Mouse (Mus musculus): ENCODE measurements around the gene H2-Eb1.
A peak's percentile ranks its signal among the peaks of the same experiment; 100 is the strongest.
"Not testable (repeated sequence)": the region's sequence is repeated elsewhere in the genome, so short reads cannot be mapped to it uniquely, and the experiment has no call there.

The H2-Eb1 gene

DNA sequence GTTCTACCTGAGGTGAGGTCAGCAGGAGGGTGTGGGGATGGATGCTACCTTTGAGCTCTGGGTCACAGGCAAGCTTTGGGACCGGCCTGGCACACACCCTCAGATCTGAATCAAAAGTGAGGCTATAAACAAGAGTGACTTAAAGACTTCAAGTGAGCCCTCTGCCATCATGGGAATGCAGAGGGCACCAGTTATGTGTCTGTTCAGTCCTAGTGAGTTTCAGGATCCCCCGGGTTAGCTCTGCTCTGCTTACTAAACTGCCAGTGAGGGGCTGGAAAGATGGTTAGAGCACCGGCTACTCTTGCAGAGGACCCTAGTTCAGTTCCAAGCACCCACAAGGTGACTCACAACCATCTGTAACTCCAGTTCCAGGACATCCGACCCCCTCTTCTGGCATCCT, 13.1 kb upstream of the H2-Eb1 start:
- no peak for DNase-seq

DNA sequence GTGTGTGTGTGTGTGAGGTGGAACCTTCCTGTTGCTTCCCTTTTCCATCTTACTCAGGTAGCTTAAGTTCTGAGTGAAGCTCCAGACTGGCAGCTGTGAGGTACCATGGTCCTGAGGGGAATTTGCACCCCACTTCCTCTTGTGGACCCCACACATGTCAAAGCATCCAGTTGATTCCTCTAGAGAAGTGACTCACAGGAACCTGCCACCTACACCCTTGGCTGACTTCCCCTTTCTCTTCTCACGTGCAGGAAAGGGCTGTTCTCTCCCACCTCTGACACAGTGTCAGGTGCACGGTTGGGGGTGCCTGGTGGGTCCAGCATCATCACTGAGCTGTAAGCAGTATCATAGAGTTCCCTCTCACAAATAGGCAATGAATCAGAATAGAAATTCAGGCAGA, 12.1 kb upstream of the H2-Eb1 start:
- DNase-seq: no peak

DNA sequence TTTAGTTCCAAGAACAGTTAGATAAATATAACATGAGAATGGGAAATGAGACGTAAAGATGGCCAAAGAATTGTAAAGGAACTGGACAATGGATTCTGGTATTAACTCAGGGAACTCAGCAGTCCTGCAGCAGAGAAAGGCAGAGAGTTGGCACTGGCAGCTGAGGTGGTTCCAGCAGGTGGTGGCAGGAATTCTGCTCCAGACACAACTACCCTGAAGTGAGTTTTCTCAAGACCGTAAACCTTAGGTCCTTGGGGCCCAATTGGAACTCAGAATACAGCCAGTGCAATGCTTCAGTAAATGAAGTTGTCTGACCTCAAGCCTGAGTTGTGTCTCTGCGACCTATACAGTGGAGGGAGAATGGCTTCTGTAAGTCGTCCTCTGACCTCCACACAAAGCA, 11.4 kb upstream of the H2-Eb1 start:
- no peak for DNase-seq

DNA sequence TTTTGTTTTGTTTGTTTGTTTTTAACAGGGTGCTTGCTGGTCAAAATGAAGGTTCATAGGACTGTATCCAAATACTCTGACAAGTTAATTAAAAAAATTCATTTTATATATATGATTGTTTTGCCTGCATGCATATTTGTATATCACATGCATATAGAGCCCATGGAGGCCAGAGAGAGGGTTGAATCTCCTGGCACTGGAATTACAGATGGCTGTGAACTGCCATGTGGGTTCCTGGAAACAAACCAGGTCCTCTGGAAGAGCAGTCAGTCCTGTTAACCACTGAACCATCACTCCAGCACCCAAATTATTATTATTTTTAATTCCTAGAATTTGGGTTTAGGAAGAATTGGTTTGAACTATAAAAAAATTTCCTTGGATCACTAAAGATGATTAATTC, 10.4 kb upstream of the H2-Eb1 start:
- no peak for DNase-seq

- peak; percentile 18 for DNase-seq
Measured at GRCm38 (mm10) chr17:34295891-34296794, 9.5 kb upstream of the H2-Eb1 start.

- no peak for DNase-seq
Measured at GRCm38 (mm10) chr17:34299356-34299755, 6.3 kb upstream of the H2-Eb1 start.

DNA sequence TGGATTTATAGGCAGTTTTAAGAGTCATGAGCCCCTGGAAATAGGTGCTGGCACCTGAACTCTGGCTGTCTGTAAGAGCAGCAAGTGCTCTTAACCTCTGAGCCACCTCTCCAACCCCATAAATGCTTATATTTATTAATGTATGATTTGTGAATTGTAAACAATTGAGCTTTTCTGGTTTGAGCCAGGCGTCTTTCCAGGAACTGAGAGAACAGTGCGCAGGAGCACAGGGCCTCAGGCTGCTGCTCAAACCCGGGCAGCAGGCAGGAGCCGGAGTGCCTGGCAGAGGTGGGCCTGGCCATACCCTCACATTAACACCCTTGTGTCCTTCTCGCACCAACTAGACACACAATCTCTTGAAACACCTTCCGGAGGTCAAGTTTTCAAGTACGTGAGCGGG, 5.6 kb upstream of the H2-Eb1 start:
- DNase-seq: no peak

DNA sequence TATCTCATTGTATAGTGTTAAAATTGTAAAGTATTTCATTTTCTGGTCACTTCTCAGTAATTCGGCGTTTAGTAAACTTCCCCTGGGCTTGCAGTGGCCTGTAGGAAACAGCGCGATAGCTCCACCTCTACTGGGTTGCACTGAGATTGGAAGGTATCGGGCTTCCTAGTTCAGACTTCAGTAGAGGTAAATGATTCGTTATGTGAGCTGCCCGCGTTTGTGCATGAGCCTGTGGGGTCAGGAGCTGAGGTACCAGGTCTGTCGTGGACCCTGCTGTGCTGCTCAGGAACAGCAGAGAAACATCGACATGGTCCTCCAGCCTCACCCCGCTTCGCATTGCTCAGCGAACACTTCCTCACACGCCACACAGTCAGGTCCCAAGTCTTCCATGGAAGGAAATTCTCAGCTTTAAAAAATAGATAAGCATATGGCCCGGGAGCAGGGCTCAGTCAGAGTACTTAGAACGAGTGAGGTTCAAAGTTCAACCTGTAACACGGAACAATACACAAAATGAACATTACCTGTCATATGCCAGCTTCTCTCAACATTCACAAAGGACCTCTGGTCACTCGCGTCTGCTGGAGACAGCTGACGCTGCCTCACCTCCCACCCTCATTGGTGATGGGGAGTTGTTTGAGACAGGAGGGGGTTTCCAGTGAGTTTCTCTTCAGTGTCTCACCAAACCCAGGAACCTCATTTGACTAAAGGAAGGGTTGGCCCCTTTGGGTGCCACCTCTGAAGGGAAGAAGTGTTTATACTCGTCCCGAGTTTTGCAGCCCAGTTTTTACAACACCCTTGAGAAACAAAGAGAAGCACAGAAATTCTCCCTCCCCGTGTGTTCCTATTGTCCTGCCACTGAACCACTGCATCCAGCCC, 4.7 kb upstream of the H2-Eb1 start:
- DNase-seq: no peak

- no peak for DNase-seq
Measured at GRCm38 (mm10) chr17:34301670-34302190, 3.9 kb upstream of the H2-Eb1 start.

DNA sequence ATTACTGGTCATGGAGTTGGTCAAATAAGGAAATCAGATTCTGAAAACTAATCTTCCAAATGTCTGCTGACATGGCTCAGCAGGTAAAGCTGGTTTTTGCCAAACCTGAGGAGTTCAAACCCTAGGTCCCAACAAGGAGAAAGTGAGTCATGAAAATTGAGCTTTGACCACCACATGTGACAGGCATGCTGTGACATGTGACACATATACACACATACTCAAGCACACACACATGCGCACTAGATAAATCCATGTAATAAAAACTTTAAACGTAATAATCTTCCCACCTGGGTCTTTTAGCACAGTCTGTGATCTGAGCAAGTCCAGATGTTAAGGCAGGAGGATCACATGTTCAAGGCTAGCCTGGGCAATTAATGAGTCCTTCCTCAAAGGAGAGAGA, 1.9 kb upstream of the H2-Eb1 start:
- DNase-seq: no peak

DNA sequence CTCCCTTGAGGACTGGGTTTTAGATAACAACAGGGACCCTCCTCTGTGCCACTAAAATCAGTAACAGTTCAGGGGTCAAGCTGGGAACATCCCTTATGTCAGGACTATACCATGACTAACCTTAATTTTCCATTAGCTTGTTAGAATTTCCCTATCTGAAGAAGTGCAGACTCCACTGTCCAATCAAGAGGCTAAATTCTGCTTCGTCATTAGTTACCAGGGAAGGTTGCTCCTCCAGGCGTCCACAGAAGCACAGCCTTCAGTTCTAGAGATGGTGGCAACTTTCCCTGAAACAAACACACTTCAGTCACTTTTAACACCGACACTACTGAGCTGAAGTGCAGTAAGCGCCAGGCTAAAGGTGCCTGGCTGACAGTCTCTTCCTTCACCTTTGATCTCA, 916 bp upstream of the H2-Eb1 start:
- DNase-seq: no peak

- no peak for DNase-seq
Measured at GRCm38 (mm10) chr17:34306407-34306806, 740 bp downstream of the H2-Eb1 start.

DNA sequence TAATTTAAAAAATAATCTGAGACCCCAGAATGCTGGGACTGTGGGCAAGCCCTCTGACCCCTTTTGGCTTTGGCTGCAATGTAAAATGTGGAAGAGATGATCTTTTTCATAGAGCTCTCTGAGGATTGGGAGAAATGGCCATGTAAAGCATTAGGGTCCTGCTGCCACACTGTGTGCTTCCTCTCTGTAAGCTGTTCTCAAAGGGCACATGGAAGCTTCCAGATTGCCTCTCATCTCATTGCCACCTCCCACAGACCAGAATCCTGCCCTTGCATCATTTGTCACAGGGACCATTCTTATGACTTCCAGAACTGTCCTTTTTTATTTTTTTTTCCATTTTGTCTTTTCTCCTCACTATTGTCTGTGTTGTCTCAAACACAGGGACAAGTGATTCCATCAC, 1.5 kb downstream of the H2-Eb1 start:
- DNase-seq: no peak

DNA sequence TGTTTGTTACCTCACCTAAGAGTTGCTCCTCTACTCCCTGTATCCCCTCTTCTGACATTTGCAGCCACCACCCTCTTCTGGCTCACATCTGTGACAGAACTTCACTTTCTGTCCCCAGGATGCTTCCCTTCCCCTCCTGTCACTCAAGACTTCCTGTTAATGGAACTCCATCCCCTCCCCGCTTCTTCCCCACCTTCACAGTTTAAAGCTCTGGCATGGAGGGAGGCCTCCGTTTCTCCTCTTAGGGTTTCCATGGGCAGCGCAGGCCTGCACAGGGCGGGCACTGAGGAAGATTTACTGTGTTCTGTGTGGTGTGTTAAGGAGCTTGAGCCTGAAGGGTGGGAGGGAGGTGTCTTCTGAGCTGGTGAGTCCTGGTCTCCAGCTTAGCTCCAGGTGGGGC, 2.5 kb downstream of the H2-Eb1 start:
- no peak for DNase-seq

DNA sequence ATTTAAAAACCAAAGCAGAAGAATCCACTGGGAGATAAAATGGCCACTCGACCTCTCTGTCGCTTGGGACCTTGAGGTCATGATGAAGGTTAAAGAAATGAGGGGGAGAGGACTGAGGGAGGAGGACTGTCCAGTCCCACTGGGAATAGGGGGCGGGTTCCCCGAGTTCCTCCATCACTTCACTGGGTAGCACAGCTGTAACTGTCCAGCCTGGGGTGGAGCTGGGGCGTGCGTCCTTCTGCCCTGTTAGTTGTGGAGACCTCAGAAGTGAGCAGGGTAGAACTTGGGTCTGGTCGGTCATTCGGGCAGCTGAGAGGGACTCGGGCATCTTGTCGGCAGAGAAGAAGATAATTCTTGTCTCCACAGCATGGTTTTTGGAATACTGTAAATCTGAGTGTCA, 3.6 kb downstream of the H2-Eb1 start:
- no peak for DNase-seq

DNA sequence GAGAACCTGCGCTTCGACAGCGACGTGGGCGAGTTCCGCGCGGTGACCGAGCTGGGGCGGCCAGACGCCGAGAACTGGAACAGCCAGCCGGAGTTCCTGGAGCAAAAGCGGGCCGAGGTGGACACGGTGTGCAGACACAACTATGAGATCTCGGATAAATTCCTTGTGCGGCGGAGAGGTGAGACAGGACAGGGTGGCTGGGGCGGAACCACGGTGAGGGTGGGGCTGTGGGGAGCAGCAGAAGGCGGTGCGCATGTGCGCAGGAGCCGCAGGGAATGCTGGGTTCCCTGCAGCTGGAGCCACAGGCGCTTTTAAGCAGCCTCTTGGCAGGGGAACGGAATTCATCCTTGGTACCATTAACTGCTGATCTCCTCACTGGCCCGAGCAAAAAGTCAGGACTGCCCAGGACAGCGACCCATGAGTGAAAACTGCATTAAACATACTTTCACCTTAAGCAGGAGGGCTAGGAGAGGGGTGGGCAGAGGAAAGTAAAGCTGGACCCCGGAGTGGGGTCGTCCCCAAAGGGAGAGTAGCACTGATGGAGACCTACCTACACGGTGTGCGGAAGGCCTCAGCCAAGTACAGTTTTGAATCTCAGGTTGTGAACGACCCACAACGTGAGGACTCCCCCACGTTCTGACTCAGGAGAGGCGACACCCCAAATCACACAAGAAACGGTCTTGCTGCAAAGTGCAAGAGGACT, 4.2 kb downstream of the H2-Eb1 start:
- DNase-seq: peak; percentile 69

GRCm38 (mm10) chr17:34310526-34310925, 4.9 kb downstream of the H2-Eb1 start:
- DNase-seq: not testable (repeated sequence)

DNA sequence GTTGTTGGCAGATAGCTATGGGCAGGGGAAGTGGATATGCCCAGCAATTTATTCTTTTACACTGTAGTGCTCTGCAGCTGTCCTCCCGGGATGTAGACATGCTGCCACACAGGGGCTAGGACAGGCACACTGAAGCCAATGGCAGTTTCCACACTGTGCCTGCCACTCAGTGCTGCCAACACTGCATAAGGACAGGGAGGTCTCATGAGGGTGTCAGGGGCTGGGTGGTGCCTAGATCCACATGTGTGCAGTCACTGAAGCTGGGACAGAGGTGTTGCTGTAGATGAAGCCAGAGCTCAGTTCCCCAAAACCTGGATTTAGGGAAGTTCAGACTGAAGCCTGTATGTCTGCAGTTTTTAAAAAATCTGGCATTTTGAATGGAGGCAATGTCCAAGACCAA, 6.5 kb downstream of the H2-Eb1 start:
- DNase-seq: no peak

- peak; percentile 83 for DNase-seq
Measured at GRCm38 (mm10) chr17:34313393-34313792, 7.7 kb downstream of the H2-Eb1 start.

DNA sequence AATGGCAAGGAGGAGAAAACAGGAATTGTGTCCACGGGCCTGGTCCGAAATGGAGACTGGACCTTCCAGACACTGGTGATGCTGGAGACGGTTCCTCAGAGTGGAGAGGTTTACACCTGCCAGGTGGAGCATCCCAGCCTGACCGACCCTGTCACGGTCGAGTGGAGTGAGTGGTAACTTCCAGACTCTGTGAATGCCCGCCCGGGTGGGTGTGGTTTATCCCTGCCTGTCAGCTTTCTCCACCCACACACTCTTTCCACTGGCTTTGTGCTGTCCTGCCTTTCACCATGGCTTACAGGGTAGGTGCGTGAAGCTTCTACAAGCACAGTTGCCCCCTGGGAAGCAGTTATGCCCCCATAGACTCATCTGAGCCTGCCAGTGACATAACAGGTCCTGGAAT, 8.6 kb downstream of the H2-Eb1 start:
- no peak for DNase-seq

- no peak for DNase-seq
Measured at GRCm38 (mm10) chr17:34315512-34315911, 9.8 kb downstream of the H2-Eb1 start.

- DNase-seq: no peak
Measured at GRCm38 (mm10) chr17:34316697-34317096, 11.0 kb downstream of the H2-Eb1 start.

DNA sequence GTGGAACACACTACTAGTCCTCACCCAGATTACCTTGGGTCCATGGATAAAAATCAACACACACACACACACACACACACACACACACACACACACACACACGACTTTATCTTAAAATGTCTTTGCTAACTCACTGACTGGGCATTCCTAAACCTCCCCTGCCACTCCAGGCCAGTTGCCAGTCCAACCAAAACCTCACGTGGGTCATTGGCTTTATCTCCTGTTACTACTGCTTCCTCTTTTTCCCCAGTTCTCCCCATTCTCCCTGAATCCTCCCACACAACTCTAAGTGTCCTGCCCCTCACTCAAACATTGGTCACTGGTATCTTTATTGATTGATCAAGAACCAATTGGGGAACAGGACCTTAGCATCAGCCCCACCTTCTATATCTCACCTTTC, 11.6 kb downstream of the H2-Eb1 start:
- DNase-seq: no peak
